10 mouse cellular contexts compared by ENCODE assay signal in the genomic region with DNA sequence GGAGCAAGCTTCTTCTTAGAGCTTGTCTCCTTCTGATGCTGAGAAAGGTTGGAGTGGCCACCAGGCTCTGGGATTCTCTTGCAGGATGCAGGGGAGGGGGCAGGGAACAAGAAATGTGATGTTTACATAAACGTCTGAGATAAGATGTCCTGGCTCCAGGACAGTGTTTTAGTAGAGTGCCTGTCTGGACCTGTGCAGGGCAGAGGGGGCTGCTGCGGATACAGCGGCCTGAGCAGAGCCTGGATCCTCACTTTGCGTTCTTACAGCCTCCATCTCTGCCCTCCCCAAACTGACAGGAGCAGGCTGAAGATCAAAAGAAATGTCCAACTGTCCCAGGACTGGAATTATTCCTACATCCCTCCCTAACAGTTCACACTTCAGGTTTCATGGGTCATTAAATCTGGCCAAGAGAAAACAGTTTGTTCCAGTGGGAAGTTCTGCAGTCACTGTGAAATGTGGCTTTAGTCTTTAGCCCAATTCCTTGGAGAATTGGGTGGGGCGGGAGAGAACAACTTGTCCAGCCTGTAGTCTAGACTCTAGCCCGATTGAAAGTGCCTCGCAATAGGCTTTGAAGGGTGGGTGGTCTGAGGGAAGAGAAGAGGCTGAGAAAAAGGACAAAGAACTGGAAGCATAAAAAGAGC. TPM values are rescaled to one million over a fixed set of nuclear protein-coding genes. Genes with fewer than 3 reads are reported as not detected.
DNase-seq lines count a peak whose midpoint lies in the region; ATAC-seq and TF ChIP-seq lines count a peak whose summit lies in the region.
"Had no signal": no experiment of that assay in that cellular context is flagged by ENCODE, and none has a peak within 500 bp of the region (broad histone marks: within the 10 kb centered on the region; RNA-seq: fewer than 3 reads in every experiment).

No protein-coding gene starts in this region.

- no peak for TF ChIP-seq CTCF in heart, adult 2 months (IDR thresholded peaks at IDR 0.05)
- TF ChIP-seq CTCF in kidney, postnatal 0 days (IDR thresholded peaks at IDR 0.05; ENCODE audit: low read depth) = no peak

- H3K4me2 ChIP-seq in kidney, postnatal 0 days (ENCODE audit: low read length) = peak overlapping the region; percentile 1; the same call in 1 of the 2 replicates
- no peak overlapping the region for H3K4me2 ChIP-seq in stomach, embryonic 14.5 days (replicated peaks; ENCODE audit: low read depth, low read length)
- H3K4me2 ChIP-seq: forebrain, embryonic 15.5 days had no signal

- peak; percentile 63 for ATAC-seq in kidney, postnatal 0 days (replicated peaks; ENCODE audit: low FRiP score, low read depth)
- peak; percentile 53; the same call in 1 of the 2 replicates for ATAC-seq in stomach, embryonic 14.5 days (ENCODE audit: insufficient number of reproducible peaks, insufficient read depth, low FRiP score, low read depth)
- ATAC-seq: forebrain, embryonic 15.5 days had no signal

- TF ChIP-seq EP300 in heart, adult 2 months (IDR thresholded peaks at IDR 0.05; ENCODE audit: insufficient read depth, low read depth, low read length) = 0 out of 2 replicates have a peak, but pooled peaks have one; percentile 9

- H3K9me3 ChIP-seq in kidney, postnatal 0 days (replicated peaks; ENCODE audit: low read length) = no peaks in the 10 kb centered on the region
- no peaks in the 10 kb centered on the region for H3K9me3 ChIP-seq in stomach, embryonic 14.5 days (ENCODE audit: control insufficient read depth, low read depth, low read length)
- H3K9me3 ChIP-seq: forebrain, embryonic 15.5 days had no signal

- no peak overlapping the region for H3K4me3 ChIP-seq in heart, adult 2 months
- H3K4me3 ChIP-seq in kidney, postnatal 0 days (replicated peaks; ENCODE audit: low read depth, low read length) = no peak overlapping the region
- no peak overlapping the region for H3K4me3 ChIP-seq in stomach, embryonic 14.5 days (ENCODE audit: low read depth, low read length)
- H3K4me3 ChIP-seq: forebrain, embryonic 15.5 days had no signal

- 43% methylated on average over 7 of the region's 7 CpGs for WGBS in heart, adult 2 months
- 8% methylated on average over 7 of the region's 7 CpGs for WGBS in kidney, postnatal 0 days
- whole genome bisulfite sequencing in stomach, embryonic 14.5 days = 18% methylated on average over 7 of the region's 7 CpGs

- H3K36me3 ChIP-seq in heart, adult 2 months (ENCODE audit: control insufficient read depth, insufficient read depth, low read length) = peaks cover 5% of the 10 kb centered on the region; the same call in 1 of the 2 replicates
- H3K36me3 ChIP-seq in kidney, postnatal 0 days (ENCODE audit: insufficient read depth, low read length) = no peaks in the 10 kb centered on the region
- no peaks in the 10 kb centered on the region for H3K36me3 ChIP-seq in stomach, embryonic 14.5 days (ENCODE audit: control insufficient read depth, insufficient read depth, low read length)
- H3K36me3 ChIP-seq: forebrain, embryonic 15.5 days had no signal

- no peaks in the 10 kb centered on the region for H3K79me2 ChIP-seq in heart, adult 2 months (replicated peaks; ENCODE audit: control insufficient read depth, insufficient read depth, low read length)

- H3K27me3 ChIP-seq in heart, adult 2 months (ENCODE audit: control insufficient read depth, insufficient read depth, low read length) = no peaks in the 10 kb centered on the region
- no peaks in the 10 kb centered on the region for H3K27me3 ChIP-seq in kidney, postnatal 0 days (ENCODE audit: insufficient read depth, low read length)
- H3K27me3 ChIP-seq in stomach, embryonic 14.5 days (ENCODE audit: control insufficient read depth, insufficient read depth, low read length) = no peaks in the 10 kb centered on the region
- H3K27me3 ChIP-seq: forebrain, embryonic 15.5 days had no signal

- DNase-seq in ovary, postnatal 36 days (ENCODE audit: low spot score) = peak; percentile 32
- no peak for DNase-seq in ovary, postnatal 10 days (ENCODE audit: low spot score)
- peak; percentile 26 to 30 for DNase-seq in heart, adult 2 months
- DNase-seq in kidney, postnatal 0 days (ENCODE audit: low spot score) = peak; percentile 59
- DNase-seq in adrenal gland, adult 18-20 months (ENCODE audit: low spot score in 2 of 2) = no peak
- DNase-seq in adrenal gland, postnatal 10 days = no peak
- no peak for DNase-seq in layer of hippocampus, adult 9-11 months
- DNase-seq: cerebellum, adult 11 months had no signal

- TF ChIP-seq POLR2A in heart, adult 2 months (IDR thresholded peaks at IDR 0.05; ENCODE audit: insufficient read depth, low read depth, low read length) = no peak

- peaks cover 10% of the 10 kb centered on the region for H3K4me1 ChIP-seq in heart, adult 2 months (ENCODE audit: control insufficient read depth, insufficient read depth, low read length)
- peaks cover 18% of the 10 kb centered on the region for H3K4me1 ChIP-seq in kidney, postnatal 0 days (replicated peaks; ENCODE audit: insufficient read depth, low read length)
- peaks cover 16% of the 10 kb centered on the region for H3K4me1 ChIP-seq in stomach, embryonic 14.5 days (ENCODE audit: control insufficient read depth, insufficient read depth, low read length)
- H3K4me1 ChIP-seq: forebrain, embryonic 15.5 days had no signal

- H3K27ac ChIP-seq in heart, adult 2 months = peak overlapping the region; percentile 26
- peak overlapping the region; percentile 58 for H3K27ac ChIP-seq in kidney, postnatal 0 days
- no peak overlapping the region for H3K27ac ChIP-seq in stomach, embryonic 14.5 days (ENCODE audit: low read length)
- H3K27ac ChIP-seq: forebrain, embryonic 15.5 days had no signal

- no peak overlapping the region for H3K9ac ChIP-seq in heart, adult 2 months (ENCODE audit: low read depth, low read length)
- H3K9ac ChIP-seq in kidney, postnatal 0 days (ENCODE audit: low read depth, low read length) = no peak overlapping the region
- no peak overlapping the region for H3K9ac ChIP-seq in stomach, embryonic 14.5 days (replicated peaks; ENCODE audit: low read depth, low read length)
- H3K9ac ChIP-seq: forebrain, embryonic 15.5 days had no signal

- intact Hi-C loops in heart, adult 2 months (cut with DNase I) = loop anchor here (5.0 kb wide), 1 partner anchor 38 kb away; the partner anchor contains the start of gene Csrp2

RNA-seq across cellular contexts. Expression of gene Csrp2, which starts 40.0 kb away (rescaled TPM):
- 10 to 100 TPM; 37.0 to 41.6 TPM for total RNA-seq in heart, adult 2 months (2021)
- polyA plus RNA-seq in heart, adult 2 months (2012; rRNA removed) = 39.3 and 39.5 TPM in 2 replicates
- polyA plus RNA-seq in kidney, postnatal 0 days (2015; fragmentation: Nextera tagmentation; extraction: Ambion mirVana) = 206 and 218 TPM in 2 replicates
- 192 and 199 TPM in 2 replicates for polyA plus RNA-seq in stomach, embryonic 14.5 days (2014; fragmentation: Nextera tagmentation; extraction: Ambion mirVana)
- total RNA-seq in adrenal gland, adult 18-20 months (2021) = 100 to 1,000 TPM; 140 to 186 TPM
- total RNA-seq in adrenal gland, postnatal 10 days (2021) = 100 to 1,000 TPM; 245 to 263 TPM

Comparison
In these comparisons a context has a peak if more than half of its experiments do, and no peak if none do; other contexts are left out.
1. DNase-seq: peak in ovary, postnatal 36 days (single experiment), heart, adult 2 months (2 of 2) and kidney, postnatal 0 days (single experiment); none in ovary, postnatal 10 days (single experiment), adrenal gland, adult 18-20 months (0 of 2), adrenal gland, postnatal 10 days (single experiment) and layer of hippocampus, adult 9-11 months (single experiment).